ENCODE assay signal across 9 mouse cellular contexts in the genomic region with DNA sequence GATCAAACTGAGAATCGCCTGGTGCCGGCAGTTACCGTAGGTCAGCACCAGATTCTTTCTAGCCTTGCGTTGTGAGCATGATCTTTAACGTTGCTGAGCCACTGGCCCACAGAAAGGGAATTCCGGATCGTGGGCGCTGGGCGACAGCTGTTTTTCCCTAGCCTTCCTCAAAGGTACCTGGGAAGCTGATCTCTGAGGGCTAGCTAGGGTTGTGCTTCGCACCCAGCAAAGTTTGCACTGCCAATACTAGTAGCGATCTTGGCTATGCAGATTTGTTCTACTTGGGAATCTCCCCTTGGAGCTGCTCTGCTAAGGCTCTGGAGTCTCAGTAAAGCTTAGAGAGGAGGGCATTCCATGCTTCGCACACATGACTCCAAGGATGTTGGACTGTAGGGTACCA. TPM values are rescaled to one million over a fixed set of nuclear protein-coding genes. Genes with fewer than 3 reads are reported as not detected.
A peak's percentile ranks its signal among the peaks of the same experiment; 100 is the strongest.
DNase-seq lines count a peak whose midpoint lies in the region; TF ChIP-seq lines count a peak whose summit lies in the region.
"Had no signal": no experiment of that assay in that cellular context is flagged by ENCODE, and none has a peak within 500 bp of the region (broad histone marks: within the 10 kb centered on the region; RNA-seq: fewer than 3 reads in every experiment).

No protein-coding gene starts in this region.

- H3K9me3 ChIP-seq in midbrain, embryonic 10.5 days (replicated peaks) = no peaks in the 10 kb centered on the region

- no peaks in the 10 kb centered on the region for H3K36me3 ChIP-seq in testis, adult 2 months (ENCODE audit: control insufficient read depth, insufficient read depth, low read length)
- no peaks in the 10 kb centered on the region for H3K36me3 ChIP-seq in midbrain, embryonic 10.5 days

- no peak for TF ChIP-seq POLR2A in testis, adult 2 months (IDR thresholded peaks at IDR 0.05; ENCODE audit: control insufficient read depth, low read depth, low read length)

- DNase-seq in gastrocnemius, adult 2 months = no peak
- DNase-seq in gastrocnemius, postnatal 10 days = no peak
- no peak for DNase-seq in testis, postnatal 10 days (ENCODE audit: low spot score)
- peak; percentile 54 for DNase-seq in midbrain, embryonic 10.5 days (ENCODE audit: low spot score)
- DNase-seq in layer of hippocampus, adult 11-12 months (ENCODE audit: low spot score) = no peak
- DNase-seq in yolk sac, embryonic 10.5 days (ENCODE audit: low spot score) = no peak
- DNase-seq in urinary bladder, postnatal 14 days (ENCODE audit: low spot score) = no peak

- WGBS in midbrain, embryonic 10.5 days = under 1% methylated on average over 12 of the region's 12 CpGs

- no peak for TF ChIP-seq CTCF in gastrocnemius, adult 2 months (IDR thresholded peaks at IDR 0.05)
- TF ChIP-seq CTCF in testis, adult 2 months (IDR thresholded peaks at IDR 0.05; ENCODE audit: control insufficient read depth, insufficient read depth, insufficient replicate concordance, low read depth, low read length) = no peak

- H3K4me3 ChIP-seq in gastrocnemius, adult 2 months = peak overlapping the region; percentile 64
- H3K4me3 ChIP-seq in testis, adult 2 months (ENCODE audit: control insufficient read depth, low read depth, low read length) = peak overlapping the region; percentile 9
- peak overlapping the region; percentile 47 for H3K4me3 ChIP-seq in midbrain, embryonic 10.5 days

- intact Hi-C loops in gastrocnemius, adult 2 months (cut with DNase I) = no loop called here

- H3K27ac ChIP-seq in gastrocnemius, adult 2 months = no peak overlapping the region
- H3K27ac ChIP-seq in testis, adult 2 months (ENCODE audit: control insufficient read depth, insufficient read depth, low read depth, low read length) = no peak overlapping the region
- peak overlapping the region; percentile 77 for H3K27ac ChIP-seq in midbrain, embryonic 10.5 days (replicated peaks)

- H3K4me1 ChIP-seq in testis, adult 2 months (ENCODE audit: control insufficient read depth, insufficient read depth, low read length) = peaks cover 31% of the 10 kb centered on the region
- H3K4me1 ChIP-seq in midbrain, embryonic 10.5 days = peaks cover 67% of the 10 kb centered on the region

- H3K27me3 ChIP-seq in testis, adult 2 months (ENCODE audit: control insufficient read depth, insufficient read depth, low read length) = peaks cover 10% of the 10 kb centered on the region; the same call in 1 of the 2 replicates
- peaks cover 100% of the 10 kb centered on the region for H3K27me3 ChIP-seq in midbrain, embryonic 10.5 days (ENCODE audit: low read depth, poor library complexity, severe bottlenecking)

RNA-seq across cellular contexts. Expression of gene Wnt1, which starts 1.6 kb away (rescaled TPM):
- total RNA-seq in gastrocnemius, adult 2 months (2021) = under 1 TPM in 1 of 2 experiments, not detected in 1; 0.08 TPM
- not detected for total RNA-seq in gastrocnemius, postnatal 10 days (2021)
- polyA plus RNA-seq in testis, adult 2 months (2012; rRNA removed) = 3.5 and 4.0 TPM in 2 replicates
- 22.0 and 24.0 TPM in 2 replicates for polyA plus RNA-seq in midbrain, embryonic 10.5 days (2016; fragmentation: Nextera tagmentation; extraction: Ambion mirVana)
- total RNA-seq: layer of hippocampus, postnatal 25 days had no signal

RNA-seq across cellular contexts. Expression of gene Wnt10b, which starts 13.3 kb away (rescaled TPM):
- total RNA-seq in gastrocnemius, adult 2 months (2021) = 1 to 10 TPM in 1 of 2 experiments, under 1 TPM in 1; 0.97 to 1.4 TPM
- total RNA-seq in gastrocnemius, postnatal 10 days (2021) = 1 to 10 TPM; 1.3 to 1.5 TPM
- polyA plus RNA-seq in testis, adult 2 months (2012; rRNA removed) = 0.47 and 0.67 TPM in 2 replicates
- 0.14 and 0.24 TPM in 2 replicates for polyA plus RNA-seq in midbrain, embryonic 10.5 days (2016; fragmentation: Nextera tagmentation; extraction: Ambion mirVana)

RNA-seq across cellular contexts. Expression of gene Ddn, which starts 18.1 kb away (rescaled TPM):
- under 1 TPM; 0.33 to 0.78 TPM for total RNA-seq in gastrocnemius, adult 2 months (2021)
- total RNA-seq in gastrocnemius, postnatal 10 days (2021) = 1 to 10 TPM; 2.2 to 2.7 TPM
- 0.02 TPM in 1 of 2 replicates, not detected in the other for polyA plus RNA-seq in testis, adult 2 months (2012; rRNA removed)
- polyA plus RNA-seq in midbrain, embryonic 10.5 days (2016; fragmentation: Nextera tagmentation; extraction: Ambion mirVana) = 0.54 and 0.82 TPM in 2 replicates

RNA-seq across cellular contexts. Expression of gene Arf3, which starts 28.2 kb away (rescaled TPM):
- total RNA-seq in gastrocnemius, adult 2 months (2021) = 1 to 10 TPM; 8.1 to 9.4 TPM
- total RNA-seq in gastrocnemius, postnatal 10 days (2021) = 10 to 100 TPM; 21.2 to 24.2 TPM
- 60.1 and 80.4 TPM in 2 replicates for polyA plus RNA-seq in testis, adult 2 months (2012; rRNA removed)
- 41.2 and 43.2 TPM in 2 replicates for polyA plus RNA-seq in midbrain, embryonic 10.5 days (2016; fragmentation: Nextera tagmentation; extraction: Ambion mirVana)

RNA-seq across cellular contexts. Expression of gene Prkag1, which starts 40.1 kb away (rescaled TPM):
- 10 to 100 TPM; 49.0 to 59.5 TPM for total RNA-seq in gastrocnemius, adult 2 months (2021)
- total RNA-seq in gastrocnemius, postnatal 10 days (2021) = 10 to 100 TPM; 35.8 to 36.6 TPM
- 18.4 and 19.5 TPM in 2 replicates for polyA plus RNA-seq in testis, adult 2 months (2012; rRNA removed)
- 90.4 and 94.9 TPM in 2 replicates for polyA plus RNA-seq in midbrain, embryonic 10.5 days (2016; fragmentation: Nextera tagmentation; extraction: Ambion mirVana)

Comparison
In these comparisons a context has a peak if more than half of its experiments do, and no peak if none do; other contexts are left out.
1. H3K4me3 ChIP-seq: peak in every context shown above with its lines; median percentile 64 in gastrocnemius, adult 2 months; 47 in midbrain, embryonic 10.5 days; 9 in testis, adult 2 months.